Comparison of ENCODE assay signal across 17 mouse cellular contexts in the genomic region with DNA sequence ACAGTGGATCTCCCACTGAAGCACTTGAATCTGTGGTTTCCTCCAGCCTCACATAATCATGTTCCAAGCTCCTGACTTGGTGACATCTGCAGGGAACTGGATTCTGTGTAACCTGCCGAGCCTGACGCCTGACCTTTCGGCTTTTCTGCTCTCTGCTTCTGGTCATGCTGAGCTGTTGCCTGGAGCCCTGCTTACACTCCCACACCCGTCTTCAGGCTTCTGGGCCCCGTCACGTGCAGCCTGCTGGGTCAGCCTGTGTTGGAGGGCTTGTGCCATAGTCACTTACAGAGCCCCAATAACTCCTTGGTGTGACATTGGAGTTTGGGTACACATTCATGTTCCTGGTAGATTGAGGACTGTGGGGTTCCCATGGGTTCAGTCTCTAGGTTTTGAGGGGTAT.
DNase-seq lines count a peak whose midpoint lies in the region; ATAC-seq and TF ChIP-seq lines count a peak whose summit lies in the region.
"Had no signal": no experiment of that assay in that cellular context is flagged by ENCODE, and none has a peak within 500 bp of the region (broad histone marks: within the 10 kb centered on the region; RNA-seq: fewer than 3 reads in every experiment).

No protein-coding gene starts in this region.

- H3K4me3 ChIP-seq in heart, embryonic 10.5 days, result no peak overlapping the region
- no peak overlapping the region for H3K4me3 ChIP-seq in kidney, adult 2 months (ENCODE audit: insufficient read depth, low read depth, low read length)
- H3K4me3 ChIP-seq in kidney, postnatal 0 days (replicated peaks; ENCODE audit: low read depth, low read length), result no peak overlapping the region
- H3K4me3 ChIP-seq in midbrain, embryonic 14.5 days (replicated peaks; ENCODE audit: low read depth, low read length), result no peak overlapping the region
- H3K4me3 ChIP-seq: embryonic facial prominence, embryonic 12.5 days; forebrain, embryonic 15.5 days; heart, adult 2 months; heart, embryonic 12.5 days; hindbrain, embryonic 12.5 days had no signal

- no peak overlapping the region for H3K9ac ChIP-seq in kidney, postnatal 0 days (ENCODE audit: low read depth, low read length)
- H3K9ac ChIP-seq in midbrain, embryonic 14.5 days (replicated peaks; ENCODE audit: low read length), result no peak overlapping the region
- H3K9ac ChIP-seq: embryonic facial prominence, embryonic 12.5 days; forebrain, embryonic 15.5 days; heart, embryonic 12.5 days; hindbrain, embryonic 12.5 days had no signal

- H3K4me2 ChIP-seq in kidney, postnatal 0 days (ENCODE audit: low read length), result no peak overlapping the region
- H3K4me2 ChIP-seq in midbrain, embryonic 14.5 days (ENCODE audit: low read length), result no peak overlapping the region
- H3K4me2 ChIP-seq: embryonic facial prominence, embryonic 12.5 days; forebrain, embryonic 15.5 days; heart, embryonic 12.5 days; hindbrain, embryonic 12.5 days had no signal

- DNase-seq in heart, adult 11 months, result peak; percentile 85
- no peak for DNase-seq in heart, embryonic 10.5 days (ENCODE audit: low spot score)
- peak; percentile 34 for DNase-seq in kidney, adult 2 months
- no peak for DNase-seq in kidney, adult 18-20 months
- DNase-seq in embryo, embryonic 10.5 days (ENCODE audit: low spot score), result peak; percentile 15
- peak; percentile 80 for DNase-seq in kidney, postnatal 0 days (ENCODE audit: low spot score)
- DNase-seq in midbrain, embryonic 14.5 days, result no peak
- DNase-seq in urinary bladder, postnatal 4 days (ENCODE audit: low spot score in 2 of 2), result no peak
- DNase-seq: adrenal gland, postnatal 10 days; cerebellum, adult 11-12 months; cerebellum, adult 9-10 months; cerebellum, postnatal 25 days; heart, adult 2 months had no signal

- H3K9me3 ChIP-seq in heart, embryonic 10.5 days, result no peaks in the 10 kb centered on the region
- H3K9me3 ChIP-seq in kidney, postnatal 0 days (replicated peaks; ENCODE audit: low read length), result no peaks in the 10 kb centered on the region
- no peaks in the 10 kb centered on the region for H3K9me3 ChIP-seq in midbrain, embryonic 14.5 days (ENCODE audit: control insufficient read depth, low read length)
- H3K9me3 ChIP-seq: embryonic facial prominence, embryonic 12.5 days; forebrain, embryonic 15.5 days; heart, embryonic 12.5 days; hindbrain, embryonic 12.5 days had no signal

- H3K36me3 ChIP-seq in heart, embryonic 10.5 days, result peaks cover 13% of the 10 kb centered on the region
- H3K36me3 ChIP-seq in kidney, adult 2 months (ENCODE audit: control insufficient read depth, insufficient read depth, low read length), result no peaks in the 10 kb centered on the region; the same call in 1 of the 2 replicates
- H3K36me3 ChIP-seq in kidney, postnatal 0 days (ENCODE audit: insufficient read depth, low read length), result no peaks in the 10 kb centered on the region
- peaks cover 51% of the 10 kb centered on the region for H3K36me3 ChIP-seq in midbrain, embryonic 14.5 days (ENCODE audit: control insufficient read depth, insufficient read depth, low read length)

- ATAC-seq in kidney, postnatal 0 days (replicated peaks; ENCODE audit: low FRiP score, low read depth), result peak; percentile 85
- ATAC-seq in midbrain, embryonic 14.5 days (ENCODE audit: low FRiP score, low TSS enrichment), result no peak
- ATAC-seq: forebrain, embryonic 15.5 days had no signal

- 74% methylated on average over 6 of the region's 6 CpGs for WGBS in heart, embryonic 10.5 days
- 63% methylated on average over 6 of the region's 6 CpGs for WGBS in kidney, adult 2 months
- WGBS in kidney, postnatal 0 days, result 43% methylated on average over 6 of the region's 6 CpGs
- WGBS in midbrain, embryonic 14.5 days, result 71% methylated on average over 6 of the region's 6 CpGs

- TF ChIP-seq POLR2A in kidney, adult 2 months (IDR thresholded peaks at IDR 0.05; ENCODE audit: low read depth, low read length), result no peak

- no peak overlapping the region for H3K27ac ChIP-seq in heart, embryonic 10.5 days
- H3K27ac ChIP-seq in kidney, adult 2 months (ENCODE audit: insufficient read depth, low read depth, low read length), result no peak overlapping the region
- H3K27ac ChIP-seq in kidney, postnatal 0 days, result peak overlapping the region; percentile 50; the same call in 1 of the 2 replicates
- no peak overlapping the region for H3K27ac ChIP-seq in midbrain, embryonic 14.5 days (replicated peaks; ENCODE audit: low read depth, low read length)
- H3K27ac ChIP-seq: embryonic facial prominence, embryonic 12.5 days; forebrain, embryonic 15.5 days; heart, adult 2 months; hindbrain, embryonic 12.5 days had no signal

- TF ChIP-seq CTCF in kidney, adult 2 months (conservative IDR thresholded peaks at IDR 0.05; ENCODE audit: insufficient read depth, insufficient read length, low read depth, low read length), result no peak
- TF ChIP-seq CTCF in kidney, postnatal 0 days (IDR thresholded peaks at IDR 0.05; ENCODE audit: low read depth), result no peak

- H3K4me1 ChIP-seq in heart, embryonic 10.5 days, result peaks cover 6% of the 10 kb centered on the region; the same call in 1 of the 2 replicates
- H3K4me1 ChIP-seq in kidney, adult 2 months (ENCODE audit: control insufficient read depth, insufficient read depth, low read length), result peaks cover 11% of the 10 kb centered on the region
- H3K4me1 ChIP-seq in kidney, postnatal 0 days (replicated peaks; ENCODE audit: insufficient read depth, low read length), result peaks cover 9% of the 10 kb centered on the region; the same call in 1 of the 2 replicates
- H3K4me1 ChIP-seq in midbrain, embryonic 14.5 days (ENCODE audit: control insufficient read depth, insufficient read depth, low read length), result no peaks in the 10 kb centered on the region
- H3K4me1 ChIP-seq: embryonic facial prominence, embryonic 12.5 days; forebrain, embryonic 15.5 days; hindbrain, embryonic 12.5 days had no signal

- H3K27me3 ChIP-seq in heart, embryonic 10.5 days (ENCODE audit: insufficient read depth, poor library complexity, severe bottlenecking), result no peaks in the 10 kb centered on the region
- H3K27me3 ChIP-seq in kidney, adult 2 months (replicated peaks; ENCODE audit: control insufficient read depth, insufficient read depth, low read length), result no peaks in the 10 kb centered on the region
- H3K27me3 ChIP-seq in kidney, postnatal 0 days (ENCODE audit: insufficient read depth, low read length), result no peaks in the 10 kb centered on the region
- H3K27me3 ChIP-seq in midbrain, embryonic 14.5 days (ENCODE audit: control insufficient read depth, insufficient read depth, low read length), result no peaks in the 10 kb centered on the region
- H3K27me3 ChIP-seq: embryonic facial prominence, embryonic 12.5 days; forebrain, embryonic 15.5 days; heart, embryonic 12.5 days; hindbrain, embryonic 12.5 days had no signal

Comparison
In these comparisons a context has a peak if more than half of its experiments do, and no peak if none do; other contexts are left out.
1. DNase-seq: peak in heart, adult 11 months (single experiment), kidney, adult 2 months (single experiment), embryo, embryonic 10.5 days (single experiment) and kidney, postnatal 0 days (single experiment); none in heart, embryonic 10.5 days (single experiment), kidney, adult 18-20 months (single experiment), midbrain, embryonic 14.5 days (single experiment) and urinary bladder, postnatal 4 days (0 of 2).